Mouse (Mus musculus): Measurements from ENCODE around the gene Etfb.

The Etfb gene

GRCm38 (mm10) chr7:43448246-43448645, 4.4 kb downstream of the Etfb start:
- no peak for DNase-seq (ENCODE audit: low spot score in 2 of 2)

GRCm38 (mm10) chr7:43449811-43450210, 5.9 kb downstream of the Etfb start:
- DNase-seq (ENCODE audit: low spot score in 2 of 2) = no peak

DNA sequence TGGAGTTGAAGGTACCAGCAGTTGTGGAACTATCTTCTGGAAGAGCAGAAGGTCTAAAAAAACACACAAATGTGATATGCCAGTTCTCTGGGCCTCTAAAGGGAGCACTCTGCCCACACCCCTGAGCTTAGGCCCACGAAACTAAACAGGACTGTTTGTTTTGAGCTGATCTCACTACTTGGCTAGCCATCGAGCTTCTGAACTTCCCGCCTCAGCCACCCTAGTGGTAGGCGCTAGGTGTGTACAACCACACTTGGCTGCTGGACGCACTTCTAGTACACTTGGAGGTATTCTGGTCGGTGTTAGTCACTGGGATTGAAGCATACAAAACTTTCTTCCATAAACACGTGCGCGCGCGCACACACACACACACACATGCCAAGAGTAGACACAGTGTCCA, 7.8 kb downstream of the Etfb start:
- DNase-seq (ENCODE audit: low spot score in 2 of 2) = no peak

DNA sequence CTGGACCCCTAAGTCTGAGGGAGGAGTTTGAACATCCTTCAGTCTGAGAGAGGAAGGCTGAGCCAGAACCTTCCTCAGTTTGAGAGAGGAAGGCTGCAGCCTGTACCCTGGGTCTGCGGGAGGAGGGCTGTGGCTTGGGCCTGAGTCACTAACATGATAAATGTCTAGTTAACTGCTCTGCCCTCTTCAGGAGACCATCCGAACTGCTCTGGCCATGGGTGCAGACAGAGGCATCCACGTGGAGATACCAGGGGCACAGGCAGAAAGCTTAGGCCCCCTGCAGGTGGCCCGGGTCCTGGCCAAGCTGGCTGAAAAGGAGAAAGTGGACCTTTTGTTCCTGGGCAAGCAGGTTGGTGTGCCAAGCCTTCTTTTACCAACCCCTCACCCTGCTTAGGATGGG, 8.7 kb downstream of the Etfb start:
- peak; percentile 27 to 76 for DNase-seq (ENCODE audit: low spot score in 2 of 2)

GRCm38 (mm10) chr7:43453599-43454355, 9.9 kb downstream of the Etfb start:
- no peak for DNase-seq (ENCODE audit: low spot score in 2 of 2)

DNA sequence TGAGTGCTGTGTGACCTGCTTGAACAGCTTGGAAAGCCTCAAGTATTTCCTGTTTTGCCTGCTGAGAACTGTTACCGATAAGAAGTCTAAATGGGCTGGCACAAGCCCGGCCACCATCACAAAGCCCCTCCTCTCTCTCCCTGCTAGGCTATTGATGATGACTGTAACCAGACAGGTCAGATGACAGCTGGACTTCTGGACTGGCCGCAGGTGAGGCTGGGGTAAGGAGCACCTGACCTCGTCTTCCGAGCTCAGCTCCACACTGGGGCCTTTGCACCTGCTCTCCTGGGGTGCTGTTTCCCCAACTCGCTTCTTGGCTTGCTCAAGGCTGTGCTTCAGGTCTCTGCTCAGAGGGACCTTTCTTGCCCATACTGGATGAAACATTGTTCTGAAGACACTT, 10.5 kb downstream of the Etfb start:
- no peak for DNase-seq (ENCODE audit: low spot score in 2 of 2)

- DNase-seq (ENCODE audit: low spot score in 2 of 2) = no peak
These were observed 19.0 kb downstream of the Etfb start, which contains the start of gene Vsig10l for GRCm38 (mm10) chr7:43462851-43463250. Gene Vsig10l, plus strand, starts transcription at chr7:43463151.

- no peak for DNase-seq (ENCODE audit: low spot score in 2 of 2)
These were observed 20.1 kb downstream of the Etfb start for GRCm38 (mm10) chr7:43463976-43464375.

- DNase-seq (ENCODE audit: low spot score in 2 of 2) = peak in 1 of 2 experiments; percentile 31
These were observed 21.0 kb downstream of the Etfb start for GRCm38 (mm10) chr7:43464864-43465343.

DNA sequence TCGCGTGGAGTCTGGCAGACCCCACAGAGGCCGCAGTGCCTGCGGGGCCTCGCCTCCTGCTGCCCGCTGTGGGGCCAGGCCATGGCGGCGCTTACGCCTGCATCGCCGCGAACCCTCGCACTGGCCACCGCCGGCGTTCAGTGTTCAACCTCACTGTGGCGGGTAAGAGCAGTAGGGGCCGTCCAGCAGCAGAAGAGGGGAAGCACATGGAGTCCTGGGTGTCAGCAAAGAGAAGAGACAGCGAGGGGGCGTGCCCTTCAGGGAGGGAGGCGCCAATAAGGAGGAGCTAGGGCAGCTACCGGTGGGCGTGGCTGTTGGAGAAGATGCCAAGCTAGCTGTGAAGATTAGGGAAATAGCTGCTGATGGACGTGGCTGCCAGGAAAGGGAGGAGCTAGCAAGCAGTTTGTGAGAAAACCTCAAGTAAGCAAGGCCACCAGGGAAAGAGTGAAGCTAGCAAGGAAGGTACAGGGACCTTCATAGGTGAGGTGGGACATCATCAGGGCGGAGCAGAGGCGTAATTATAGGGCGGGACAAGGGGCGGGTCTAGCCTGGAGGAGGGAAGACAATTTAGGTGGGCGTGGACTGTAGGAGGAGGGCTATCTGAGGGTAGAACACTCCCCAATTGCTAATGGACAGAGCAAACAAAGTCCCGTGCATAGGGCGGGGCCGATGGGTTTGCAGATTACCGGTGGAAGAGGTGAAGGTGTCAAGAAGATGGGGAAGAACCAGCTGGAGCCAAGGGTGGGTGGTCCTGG, 21.6 kb downstream of the Etfb start:
- peak; percentile 76 to 94 for DNase-seq (ENCODE audit: low spot score in 2 of 2)

GRCm38 (mm10) chr7:43466099-43466694, 22.3 kb downstream of the Etfb start:
- DNase-seq (ENCODE audit: low spot score in 2 of 2) = peak; percentile 73 to 89

- peak; percentile 20 to 65 for DNase-seq (ENCODE audit: low spot score in 2 of 2)
These were observed 26.5 kb downstream of the Etfb start for GRCm38 (mm10) chr7:43470373-43470772.

- DNase-seq (ENCODE audit: low spot score in 2 of 2) = peak in 1 of 2 experiments; percentile 49
These were observed 31.8 kb downstream of the Etfb start for GRCm38 (mm10) chr7:43475706-43476105.

DNA sequence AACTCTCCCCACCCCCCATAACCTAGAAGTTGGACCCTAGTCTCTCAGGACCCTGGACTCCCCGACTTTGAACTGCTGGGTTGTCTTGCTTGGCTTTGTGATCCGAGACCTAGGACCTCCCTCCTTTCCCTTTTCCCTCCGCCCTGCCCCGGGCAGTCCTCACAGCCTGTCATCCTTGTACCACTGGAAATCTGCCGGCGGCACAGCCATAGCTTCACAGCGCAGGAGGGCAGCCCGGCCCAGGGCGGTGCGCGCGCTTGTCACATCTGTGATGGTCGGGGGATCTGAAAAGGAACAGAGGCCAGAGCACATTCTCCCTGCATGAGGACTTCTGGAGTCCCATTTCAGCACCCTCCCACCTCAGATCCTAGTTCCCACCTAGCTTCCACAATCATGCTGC, 32.5 kb downstream of the Etfb start:
- DNase-seq (ENCODE audit: low spot score in 2 of 2) = no peak

GRCm38 (mm10) chr7:43481191-43481590, 37.3 kb downstream of the Etfb start:
- no peak for DNase-seq (ENCODE audit: low spot score in 2 of 2)

DNA sequence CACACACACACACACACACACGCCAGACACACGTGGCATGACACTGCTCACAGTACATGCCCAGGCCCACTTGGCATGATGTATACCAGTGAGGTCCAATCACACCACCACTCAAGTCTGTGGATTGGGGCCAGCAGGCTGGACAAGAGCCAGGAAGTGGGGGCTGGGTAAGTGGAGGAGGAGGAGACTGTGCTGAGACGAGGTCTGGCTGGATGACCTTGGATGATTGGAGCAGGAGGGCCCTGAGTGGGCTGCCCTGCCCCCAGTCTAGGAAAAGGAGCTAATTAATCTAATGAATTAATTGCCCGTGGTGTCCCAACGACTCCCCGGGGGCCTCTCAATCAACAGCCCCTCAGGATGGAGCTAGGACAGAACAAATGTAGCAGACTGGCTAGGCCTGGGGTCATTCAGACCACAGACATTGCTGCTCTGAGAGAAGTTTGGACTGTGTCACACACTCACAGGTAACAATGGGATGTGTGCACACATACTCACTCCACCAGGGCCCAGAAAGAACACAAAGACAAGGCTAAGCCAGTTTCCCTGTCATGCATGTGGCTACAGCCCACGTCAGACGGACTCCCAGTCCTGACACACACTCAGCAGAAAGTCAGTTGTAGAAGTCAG, 38.3 kb downstream of the Etfb start:
- no peak for DNase-seq (ENCODE audit: low spot score in 2 of 2)

GRCm38 (mm10) chr7:43483236-43483635, 39.4 kb downstream of the Etfb start:
- peak in 1 of 2 experiments; percentile 30 for DNase-seq (ENCODE audit: low spot score in 2 of 2)

DNA sequence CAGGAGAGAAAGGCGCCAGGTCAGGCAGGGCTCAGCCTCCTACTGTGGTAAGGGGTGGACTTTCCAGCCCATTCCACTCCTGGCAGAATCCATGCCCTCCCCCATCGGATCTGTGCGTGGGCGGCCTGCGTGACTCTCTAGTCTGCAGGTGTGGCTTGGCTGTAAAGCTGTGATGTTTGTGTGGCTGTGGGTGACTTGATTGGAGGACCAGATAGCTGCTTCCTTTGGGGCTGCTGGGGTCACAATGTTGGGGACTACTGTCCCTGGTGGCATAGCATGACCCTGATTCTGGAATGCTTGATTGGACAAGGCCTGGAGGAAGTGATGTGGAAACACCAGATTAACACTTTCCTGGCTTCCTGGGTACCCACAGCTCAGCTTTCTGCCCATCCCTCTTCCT, 44.8 kb downstream of the Etfb start:
- DNase-seq (ENCODE audit: low spot score in 2 of 2) = no peak

DNA sequence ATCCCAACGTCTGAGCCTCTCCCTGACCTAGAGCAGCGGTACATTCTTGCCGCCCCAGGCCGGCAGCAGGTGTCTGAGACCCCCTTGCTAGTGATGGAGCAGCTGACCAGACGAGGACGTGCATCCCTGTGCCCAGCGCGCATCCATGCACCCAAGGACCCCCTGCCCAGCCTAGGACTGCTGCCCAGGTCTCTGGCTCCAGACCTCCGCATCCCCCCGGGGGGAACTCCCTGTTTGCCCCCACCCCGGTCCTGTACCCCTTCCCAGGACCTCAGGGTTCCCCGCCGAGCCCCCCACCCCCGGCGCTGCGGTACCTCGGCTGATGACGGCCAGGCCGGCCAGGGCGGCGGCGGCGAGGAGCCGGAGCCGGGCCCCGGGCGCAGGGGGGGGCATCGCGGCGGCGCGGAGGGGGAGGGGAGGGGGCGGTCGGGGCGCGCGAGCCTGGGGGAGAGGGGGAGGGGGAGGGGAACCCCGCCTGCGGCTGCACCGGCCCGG, 45.8 kb downstream of the Etfb start, which contains the start of gene Iglon5:
Gene Iglon5 (minus strand): TSS at position 445 of the 495 bp plus-strand sequence.
- DNase-seq (ENCODE audit: low spot score in 2 of 2) = no peak

- no peak for DNase-seq (ENCODE audit: low spot score in 2 of 2)
These were observed 46.3 kb downstream of the Etfb start for GRCm38 (mm10) chr7:43490182-43490584.

DNA sequence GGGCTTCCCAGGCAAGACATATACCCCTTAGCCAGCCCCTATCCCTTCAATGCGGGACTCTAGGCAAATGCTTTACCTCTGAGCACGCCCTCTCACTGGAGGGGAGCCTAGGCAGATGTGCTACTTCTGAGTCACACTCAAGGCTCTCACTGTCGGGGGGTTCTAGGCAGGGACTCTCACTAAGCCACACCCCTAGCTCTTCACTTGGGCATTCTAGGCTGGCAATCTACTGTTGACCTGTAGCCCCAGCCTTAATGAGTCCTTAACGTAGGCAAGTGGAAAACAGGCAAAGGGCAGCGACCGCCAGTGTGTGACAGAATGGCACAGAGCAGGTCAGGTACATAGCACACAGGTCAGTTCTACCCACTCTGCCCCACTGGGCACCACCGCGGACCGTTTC, 47.0 kb downstream of the Etfb start:
- no peak for DNase-seq (ENCODE audit: low spot score in 2 of 2)
